Mouse (Mus musculus) hindbrain, embryonic 10.5 days (tissue): ENCODE results near the gene Olfr681. TPM values are rescaled to one million over a fixed set of nuclear protein-coding genes. Genes with fewer than 3 reads are reported as not detected.
"Not testable (repeated sequence)": the region's sequence is repeated elsewhere in the genome, so short reads cannot be mapped to it uniquely, and the experiment has no call there.

Source experiments
- DNase-seq: peaks from one replicate; pipeline ENCODE4 v3.0.0-alpha.2; 2017; ENCODE audit warnings: low spot score
- H3K27ac ChIP-seq: fragments of 300-500 bp; sonication (generic); 2 replicates; pipeline ENCODE4 v1.5.1; 2016; ENCODE audit warnings: mild to moderate bottlenecking, moderate library complexity
- H3K27me3 ChIP-seq: fragments of 300-500 bp; sonication (generic); 2 replicates; pipeline ENCODE4 v1.6.1; 2016; ENCODE audit warnings: mild to moderate bottlenecking; ENCODE audit not compliant: poor library complexity, insufficient read depth, severe bottlenecking
- H3K36me3 ChIP-seq: fragments of 300-500 bp; sonication (generic); 2 replicates; pipeline ENCODE4 v1.6.1; 2016; ENCODE audit warnings: mild to moderate bottlenecking, moderate library complexity
- H3K4me1 ChIP-seq: fragments of 300-500 bp; sonication (generic); replicated peaks from 2 replicates; pipeline ENCODE4 v1.6.1; 2016; ENCODE audit warnings: mild to moderate bottlenecking
- H3K4me3 ChIP-seq: fragments of 300-500 bp; sonication (generic); 2 replicates; pipeline ENCODE4 v1.5.1; 2016; ENCODE audit warnings: mild to moderate bottlenecking, moderate library complexity
- H3K9me3 ChIP-seq: fragments of 300-500 bp; sonication (generic); 2 replicates; pipeline ENCODE4 v1.6.1; 2016; ENCODE audit warnings: mild to moderate bottlenecking, moderate library complexity
- WGBS: fragments of 180-500 bp; shearing (Covaris S2); methylation state at CpG from one replicate; pipeline ENCODE4 v1.1.7; 2016; 5-methylcytosine and 5-hydroxymethylcytosine counted together
- polyA plus RNA-seq: library from polyadenylated mRNA; unstranded; fragments of >200 nt; fragmentation: Nextera tagmentation; extraction: Ambion mirVana; gene quantifications from 2 replicates; pipeline ENCODE4 v1.2.1, GENCODE M21; 2016

The Olfr681 gene
- polyA plus RNA-seq: not detected in 2 replicates

GRCm38 (mm10) chr7:105116536-105116935, at the start of gene Olfr681:
Olfr681 (plus strand) TSS chr7:105116836.
- H3K27me3 ChIP-seq: no peaks in the 10 kb centered on the region
- H3K27ac ChIP-seq: no peak within 1 kb of the TSS
- no peak for DNase-seq
- no peaks in the 10 kb centered on the region for H3K36me3 ChIP-seq
- H3K4me3 ChIP-seq: no peak within 1 kb of the TSS
- H3K4me1 ChIP-seq: no peaks in the 10 kb centered on the region
- H3K9me3 ChIP-seq: no peaks in the 10 kb centered on the region

DNA sequence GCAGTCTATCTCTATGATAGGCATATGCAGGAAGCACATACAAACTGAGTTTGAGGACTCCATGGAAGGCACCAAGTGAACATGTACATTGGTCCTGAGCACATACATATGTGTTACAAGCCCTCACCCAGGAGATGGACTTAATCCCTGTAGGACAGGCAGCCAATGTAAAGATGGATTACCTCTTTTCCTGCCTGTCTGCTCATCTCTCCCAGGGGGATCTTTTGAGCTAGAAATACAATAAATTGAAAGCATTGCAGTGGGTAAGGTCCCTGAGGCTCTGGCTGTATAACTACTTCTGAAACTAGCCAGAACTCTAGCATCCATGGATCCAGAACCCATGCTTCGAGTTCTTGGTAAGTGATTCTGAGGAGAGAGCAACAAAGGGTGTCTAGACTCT, 35.7 kb upstream of the Olfr681 start, which contains the start of gene Olfr679:
Olfr679 (plus strand) TSS at position 301 of the 400 bp plus-strand sequence.
- Histone ChIP-seq H3K27ac (no peak within 1 kb of the TSS), H3K27me3 (no peaks in the 10 kb centered on the region), H3K4me1 (no peaks in the 10 kb centered on the region), H3K4me3 (no peak within 1 kb of the TSS), H3K9me3 (no peaks in the 10 kb centered on the region), H3K36me3 (no peaks in the 10 kb centered on the region)
- WGBS: 72% methylated on average over 1 of the region's 1 CpGs
- no peak for DNase-seq

DNA sequence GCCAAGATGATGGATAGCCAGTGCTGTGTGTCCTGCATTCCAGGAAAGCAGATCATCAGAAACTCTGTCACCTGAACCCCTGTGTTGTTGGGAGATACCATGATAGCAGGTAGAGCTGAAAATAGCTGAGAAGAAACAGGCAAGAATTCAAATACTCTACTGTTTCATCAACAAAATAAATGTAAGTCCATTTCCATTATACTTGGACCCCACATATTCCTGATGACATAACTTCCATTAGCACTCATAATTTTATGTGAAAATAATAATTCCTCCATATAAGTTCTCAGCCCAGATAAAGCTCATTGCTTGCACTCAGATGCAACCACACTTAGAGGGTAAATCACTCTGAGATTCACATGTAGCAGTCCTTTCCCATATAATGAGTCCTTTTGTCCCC, 23.9 kb upstream of the Olfr681 start, which contains the start of gene Olfr680-ps1:
Olfr680-ps1 (minus strand) TSS at position 101 of the 400 bp plus-strand sequence.
- not testable (repeated sequence) for DNase-seq, H3K4me3 ChIP-seq, H3K36me3 ChIP-seq, H3K27ac ChIP-seq, H3K9me3 ChIP-seq, H3K4me1 ChIP-seq, H3K27me3 ChIP-seq

DNA sequence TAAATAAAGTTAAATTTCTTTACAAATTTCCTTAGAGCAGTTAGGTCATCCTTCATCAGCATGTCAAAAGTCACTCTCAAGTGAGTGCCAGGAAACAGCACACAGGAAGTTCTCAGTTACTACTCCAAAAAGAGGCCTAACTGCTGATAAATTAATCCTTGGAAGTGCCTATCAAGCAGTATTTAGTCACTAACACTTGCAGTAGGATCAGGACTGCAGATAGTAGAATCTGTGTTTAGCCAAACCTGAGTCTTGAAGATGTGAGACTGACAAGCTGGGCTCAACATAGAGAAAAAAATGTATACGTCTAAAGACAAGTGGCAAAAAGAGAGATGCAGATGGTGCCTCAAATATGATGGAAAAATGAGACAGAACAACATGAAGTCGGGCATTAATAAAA, 24.6 kb downstream of the Olfr681 start:
- WGBS: 88% methylated on average over 2 of the region's 2 CpGs
- DNase-seq: no peak
- Histone ChIP-seq H3K27me3 (no peaks in the 10 kb centered on the region), H3K27ac (no peak overlapping the region), H3K4me1 (no peaks in the 10 kb centered on the region), H3K4me3 (no peak overlapping the region), H3K9me3 (no peaks in the 10 kb centered on the region), H3K36me3 (no peaks in the 10 kb centered on the region)

DNA sequence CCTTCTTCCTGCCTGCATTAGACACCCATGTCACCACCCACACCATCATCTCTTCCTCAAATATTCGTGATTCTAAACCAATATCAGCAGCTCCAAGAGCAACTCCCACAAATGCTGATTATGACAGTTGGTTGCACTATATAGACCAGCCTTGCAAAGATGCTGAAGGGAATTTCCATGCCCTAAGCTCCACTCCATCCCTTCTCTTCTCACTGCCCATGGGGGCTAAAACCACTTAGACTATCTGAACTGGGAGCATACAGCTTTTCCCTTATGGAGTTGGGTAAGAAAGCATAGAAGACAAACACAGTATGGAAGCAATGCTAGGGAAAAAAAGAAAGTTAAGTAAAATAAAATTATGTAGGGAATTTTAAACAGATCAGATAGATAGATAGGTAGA, 30.3 kb downstream of the Olfr681 start, which contains the start of gene Olfr683:
Olfr683 (minus strand) TSS at position 101 of the 400 bp plus-strand sequence.
- Histone ChIP-seq H3K27ac (no peak within 1 kb of the TSS), H3K4me1 (no peaks in the 10 kb centered on the region), H3K36me3 (no peaks in the 10 kb centered on the region), H3K9me3 (no peaks in the 10 kb centered on the region), H3K4me3 (no peak within 1 kb of the TSS), H3K27me3 (no peaks in the 10 kb centered on the region)
- DNase-seq: no peak
- WGBS: 70% methylated on average over 1 of the region's 1 CpGs

- no peaks in the 10 kb centered on the region for H3K36me3 ChIP-seq
- H3K4me1 ChIP-seq: no peaks in the 10 kb centered on the region
- no peak within 1 kb of the TSS for H3K27ac ChIP-seq
- no peaks in the 10 kb centered on the region for H3K9me3 ChIP-seq
- DNase-seq: no peak
- WGBS: 74% methylated on average over 1 of the region's 1 CpGs
- H3K27me3 ChIP-seq: no peaks in the 10 kb centered on the region
- H3K4me3 ChIP-seq: no peak within 1 kb of the TSS
Measured at GRCm38 (mm10) chr7:105163553-105163952, 46.9 kb downstream of the Olfr681 start, which contains the start of gene Olfr684. Olfr684 (minus strand) TSS chr7:105163653.

DNA sequence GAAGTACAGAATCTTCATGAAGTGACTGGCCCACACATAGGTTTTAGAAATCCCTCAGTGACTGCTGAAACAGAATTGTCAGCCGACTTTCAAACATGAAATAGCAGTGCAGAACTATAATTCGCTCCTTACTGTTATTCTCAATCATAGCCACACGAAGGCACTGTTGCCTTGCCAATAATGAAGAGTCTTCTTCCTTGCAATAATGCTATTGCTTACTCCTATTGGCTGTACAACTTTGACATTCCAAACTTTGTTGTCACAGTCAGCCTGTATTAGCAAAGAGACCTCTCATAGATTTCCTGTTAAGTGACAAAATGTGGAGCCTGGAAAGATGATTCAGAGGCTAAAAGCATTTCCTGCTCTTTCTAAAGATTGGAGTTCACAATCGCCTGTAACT, 54.1 kb downstream of the Olfr681 start:
- no peak overlapping the region for H3K4me3 ChIP-seq
- WGBS: 57% methylated on average over 4 of the region's 4 CpGs
- DNase-seq: no peak

More for the DNA sequence above, 54.1 kb downstream of the Olfr681 start:
- Histone ChIP-seq H3K27ac (no peak overlapping the region), H3K9me3 (no peaks in the 10 kb centered on the region), H3K27me3 (no peaks in the 10 kb centered on the region), H3K36me3 (no peaks in the 10 kb centered on the region), H3K4me1 (no peaks in the 10 kb centered on the region)

Other genes starting within 250 kb of the Olfr681 start
- gene Olfr665, start 238.8 kb upstream of the Olfr681 start, polyA plus RNA-seq: not detected in 2 replicates
- gene Olfr666, start 220.9 kb upstream of the Olfr681 start, polyA plus RNA-seq: not detected in 2 replicates
- gene Olfr667, start 195.4 kb upstream of the Olfr681 start, polyA plus RNA-seq: not detected in 2 replicates
- gene Olfr668, start 188.8 kb upstream of the Olfr681 start, polyA plus RNA-seq: not detected in 2 replicates
- gene Olfr669, start 182.6 kb upstream of the Olfr681 start, polyA plus RNA-seq: not detected in 2 replicates
- gene Olfr670, start 154.2 kb upstream of the Olfr681 start, polyA plus RNA-seq: not detected in 2 replicates
- gene Olfr671, start 137.7 kb upstream of the Olfr681 start, polyA plus RNA-seq: not detected in 2 replicates
- gene Olfr672, start 114.8 kb upstream of the Olfr681 start, polyA plus RNA-seq: not detected in 2 replicates
- gene Olfr675, start 88.4 kb upstream of the Olfr681 start, polyA plus RNA-seq: not detected in 2 replicates
- not detected in 2 replicates for gene Olfr676, start 84.1 kb upstream of the Olfr681 start, polyA plus RNA-seq
- gene Olfr677, start 65.5 kb upstream of the Olfr681 start, polyA plus RNA-seq: not detected in 2 replicates
- not detected in 2 replicates for gene Olfr678, start 52.4 kb upstream of the Olfr681 start, polyA plus RNA-seq
- gene Olfr679, start 35.6 kb upstream of the Olfr681 start, polyA plus RNA-seq: not detected in 2 replicates
- gene Olfr680-ps1, start 24.0 kb upstream of the Olfr681 start, polyA plus RNA-seq: not detected in 2 replicates
- not detected in 2 replicates for gene Olfr683, start 30.2 kb downstream of the Olfr681 start, polyA plus RNA-seq
- gene Olfr684, start 46.8 kb downstream of the Olfr681 start, polyA plus RNA-seq: not detected in 2 replicates
- not detected in 2 replicates for gene Olfr685, start 69.2 kb downstream of the Olfr681 start, polyA plus RNA-seq
- not detected in 2 replicates for gene Olfr686, start 90.6 kb downstream of the Olfr681 start, polyA plus RNA-seq
- gene Olfr688, start 171.3 kb downstream of the Olfr681 start, polyA plus RNA-seq: not detected in 2 replicates
- not detected in 2 replicates for gene Olfr689, start 194.3 kb downstream of the Olfr681 start, polyA plus RNA-seq
- not detected in 2 replicates for gene Olfr690, start 217.3 kb downstream of the Olfr681 start, polyA plus RNA-seq
- gene Olfr691, start 225.4 kb downstream of the Olfr681 start, polyA plus RNA-seq: not detected in 2 replicates